Mouse (Mus musculus) spleen, postnatal 36 days (tissue): ENCODE results near the gene Sox8.

Experiments used
- DNase-seq, 2 experiments: peaks; one replicate each; pipeline ENCODE4 v3.0.0; 2022; ENCODE audit warnings: low spot score in 2 of 2, mixed read lengths in 1 of 2

The Sox8 gene

GRCm38 (mm10) chr17:25570648-25571452 is at the start of gene Sox8:
Gene Sox8 (minus strand): TSS chr17:25570686.
- DNase-seq: peak; percentile 77

DNA sequence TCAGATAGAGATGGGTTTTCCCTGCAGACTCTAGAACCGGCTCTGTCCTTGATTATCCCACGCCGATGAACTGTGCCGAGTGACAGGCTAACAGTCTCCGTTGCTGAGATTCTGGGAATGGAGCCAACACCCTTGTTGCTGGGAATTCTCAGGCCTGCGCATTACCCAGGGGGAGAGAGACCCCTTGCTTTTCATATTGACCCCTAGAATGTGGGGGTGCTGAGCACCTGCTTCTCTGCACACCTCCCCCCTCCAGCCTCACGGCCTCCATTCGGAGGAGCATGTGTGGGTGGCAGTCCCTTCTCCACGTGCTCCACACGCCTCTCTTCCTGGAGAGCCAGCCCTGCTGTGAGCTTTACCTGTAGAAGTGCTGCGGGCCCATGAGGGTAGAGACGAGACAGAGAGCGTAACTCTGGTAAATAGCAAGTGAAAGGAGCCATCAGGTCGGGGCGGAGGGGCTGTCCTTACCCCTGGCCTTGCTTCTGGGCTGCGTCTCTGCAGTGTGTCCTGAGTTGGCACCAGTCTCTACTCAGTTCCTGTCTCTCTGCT is 48.1 kb upstream of the Sox8 start:
- DNase-seq: no peak

- no peak for DNase-seq
Measured at GRCm38 (mm10) chr17:25614723-25615510, 44.4 kb upstream of the Sox8 start.

DNA sequence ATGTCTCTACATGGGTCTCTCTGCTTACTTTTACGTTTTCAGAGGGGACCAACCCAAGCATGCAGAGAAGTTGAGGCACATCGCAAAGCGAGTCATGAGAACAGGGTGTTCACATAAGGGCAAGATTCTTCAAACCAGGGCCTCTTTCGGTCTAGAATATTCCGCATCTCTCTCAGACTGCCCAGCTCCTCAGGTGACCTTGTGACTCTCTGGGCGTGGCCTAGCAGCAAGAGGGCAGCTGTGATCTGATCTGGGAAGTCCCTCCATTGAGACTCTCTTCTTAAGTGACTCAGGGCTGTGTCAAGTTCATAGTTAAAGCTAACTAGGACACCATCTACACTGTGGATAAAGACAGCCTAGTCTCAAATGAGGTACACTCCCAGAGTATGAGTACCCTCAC is 42.8 kb upstream of the Sox8 start:
- DNase-seq: no peak

DNA sequence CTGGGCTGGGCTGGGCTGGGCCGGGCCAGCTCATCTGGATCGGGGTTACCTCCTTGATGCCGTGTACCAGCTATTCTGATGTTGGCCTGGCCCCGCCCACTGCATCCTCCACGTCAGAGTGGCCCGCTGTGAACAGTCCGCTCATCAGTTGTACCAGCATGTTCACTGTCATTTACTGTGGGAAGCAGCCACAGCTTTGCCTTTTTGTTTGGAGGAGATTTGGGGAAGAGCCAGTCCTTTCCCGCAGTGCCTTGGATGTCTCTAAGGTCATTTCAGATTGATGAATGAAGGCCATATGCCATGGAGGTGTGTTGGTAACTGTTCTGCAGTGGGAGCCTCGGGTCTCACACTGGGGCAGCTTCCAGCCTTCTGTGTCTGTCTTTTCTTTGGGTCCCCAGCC is 42.1 kb upstream of the Sox8 start:
- DNase-seq: no peak

DNA sequence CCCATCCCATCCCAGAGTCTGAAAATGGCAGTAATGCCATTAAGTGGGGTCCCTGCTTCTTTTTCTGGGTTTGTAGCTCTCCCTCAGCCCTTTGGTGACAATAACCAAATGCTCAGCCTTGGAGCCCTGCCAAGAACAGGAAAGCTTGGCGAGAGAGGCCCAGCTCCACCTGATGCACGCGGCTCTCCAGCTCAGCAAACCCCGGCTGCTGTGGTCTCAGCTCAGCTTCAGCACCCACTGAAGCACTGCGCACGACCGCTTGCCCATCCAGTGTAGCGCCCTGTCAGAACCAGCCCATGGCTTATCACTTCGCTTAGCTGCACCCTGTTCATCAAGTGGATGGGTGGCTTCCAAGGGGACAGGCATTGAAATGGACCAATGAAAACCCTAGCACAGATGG is 39.7 kb upstream of the Sox8 start:
- DNase-seq: no peak

DNA sequence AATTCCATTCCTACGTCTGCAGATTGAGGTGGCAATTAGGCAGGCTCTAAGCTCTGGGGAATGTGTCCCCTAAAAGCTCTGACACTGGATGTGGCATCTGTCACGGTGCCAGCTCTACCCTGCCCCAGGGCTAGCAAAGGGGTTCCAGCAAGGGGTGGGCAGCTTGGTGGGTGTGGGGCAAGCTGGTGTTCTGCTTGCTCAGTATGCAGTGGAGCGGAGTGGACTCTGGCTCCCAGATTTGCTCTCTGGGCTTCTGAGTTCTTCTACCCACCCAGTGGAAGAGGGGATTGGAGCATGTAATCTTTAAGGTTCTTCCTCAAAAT is 39.0 kb upstream of the Sox8 start:
- DNase-seq: no peak

DNA sequence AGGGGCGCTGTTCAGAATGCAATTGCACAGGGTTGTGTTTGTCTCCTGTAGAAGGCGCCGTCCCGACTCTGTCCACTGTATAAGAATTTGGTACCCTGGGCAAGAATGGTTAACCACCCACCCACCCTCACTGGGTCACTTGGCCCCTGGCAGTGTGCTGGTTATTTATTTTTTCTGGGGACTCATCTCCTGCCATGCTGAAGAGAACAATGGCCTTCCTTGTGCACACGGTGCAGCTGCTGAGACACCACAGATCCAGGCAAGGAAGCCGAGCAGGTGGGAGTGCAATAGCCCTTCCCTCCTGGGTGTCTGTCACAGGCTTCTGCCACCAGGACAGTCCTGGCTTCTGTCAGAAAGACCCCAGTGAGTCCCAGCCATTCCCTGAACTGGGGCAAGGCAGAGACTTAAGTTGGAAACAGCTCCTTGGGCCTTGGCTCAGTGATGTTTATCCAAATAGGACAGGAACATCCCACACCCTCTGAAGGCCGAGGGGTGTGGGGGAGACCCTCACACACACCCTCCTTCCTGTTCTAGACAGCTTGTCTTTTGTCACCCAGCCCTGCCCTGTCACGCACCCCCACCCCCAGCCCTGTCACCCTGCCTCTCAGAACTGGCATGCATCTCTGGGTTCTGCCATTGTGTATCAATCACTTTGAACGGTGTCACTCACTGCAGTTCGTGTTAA is 38.5 kb upstream of the Sox8 start:
- DNase-seq: no peak

- DNase-seq: no peak
Measured at GRCm38 (mm10) chr17:25608137-25608785, 37.8 kb upstream of the Sox8 start.

DNA sequence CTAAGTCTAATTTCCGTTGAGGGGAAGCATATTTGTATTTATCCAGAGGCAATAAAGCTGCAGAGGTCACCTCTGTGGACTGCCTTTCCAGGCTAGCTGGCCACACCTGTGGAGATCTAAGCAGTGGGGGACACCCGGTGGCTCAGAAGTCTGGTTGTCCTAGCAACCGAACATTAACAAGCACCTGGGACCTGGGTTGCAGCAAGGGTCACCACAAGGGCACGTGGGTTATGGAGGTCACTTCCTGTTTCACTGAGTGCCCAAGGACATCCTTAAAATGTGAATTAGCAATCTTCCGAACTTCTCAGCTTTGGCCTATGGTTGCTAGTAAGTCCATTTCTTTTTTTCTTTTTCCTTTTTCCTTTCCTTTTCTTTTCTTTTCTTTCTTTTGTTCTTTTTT is 33.7 kb upstream of the Sox8 start:
- no peak for DNase-seq

GRCm38 (mm10) chr17:25602366-25602765 is 31.9 kb upstream of the Sox8 start:
- no peak for DNase-seq

DNA sequence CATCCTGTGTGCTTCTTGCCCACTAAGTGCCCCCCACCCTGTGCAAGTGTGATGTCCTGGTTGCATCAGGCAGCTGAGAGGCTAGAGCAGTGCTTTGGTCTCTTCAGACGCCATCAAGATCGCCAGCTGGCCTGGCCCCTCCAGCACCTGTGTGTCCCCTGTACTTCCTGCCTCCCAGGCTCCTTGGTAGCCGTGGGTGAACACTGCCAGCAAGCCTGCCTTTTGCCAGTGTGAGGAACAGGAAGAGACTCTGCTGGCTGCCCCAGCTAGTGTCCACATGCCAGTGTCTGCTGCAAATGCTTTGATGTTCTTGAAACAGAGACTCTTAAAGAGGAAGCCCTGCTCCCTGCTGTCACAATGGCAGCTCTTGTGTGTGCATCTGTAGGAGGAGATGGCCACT is 27.1 kb upstream of the Sox8 start:
- DNase-seq: no peak

- no peak for DNase-seq
Measured at GRCm38 (mm10) chr17:25595495-25595894, 25.0 kb upstream of the Sox8 start.

GRCm38 (mm10) chr17:25593411-25594261 is 23.1 kb upstream of the Sox8 start:
- no peak for DNase-seq

GRCm38 (mm10) chr17:25592336-25592735 is 21.9 kb upstream of the Sox8 start:
- DNase-seq: no peak

DNA sequence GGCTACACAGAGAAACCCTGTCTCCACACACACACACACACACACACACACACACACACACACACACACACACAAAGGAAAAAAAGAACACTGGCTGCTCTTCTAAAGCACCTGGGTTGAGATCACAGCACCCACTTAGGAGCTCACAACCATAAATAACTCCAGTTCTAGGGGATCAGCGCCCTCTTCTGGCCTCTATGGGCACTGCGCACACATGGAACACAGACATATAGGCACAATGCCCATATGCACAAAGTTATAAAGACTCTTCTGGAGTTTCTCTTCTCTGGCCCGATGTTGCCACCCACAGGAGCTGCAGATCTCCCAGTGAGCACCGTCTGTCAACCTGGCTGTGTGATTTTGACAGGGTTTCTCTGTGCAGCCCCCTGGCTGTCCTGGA is 20.5 kb upstream of the Sox8 start:
- no peak for DNase-seq

DNA sequence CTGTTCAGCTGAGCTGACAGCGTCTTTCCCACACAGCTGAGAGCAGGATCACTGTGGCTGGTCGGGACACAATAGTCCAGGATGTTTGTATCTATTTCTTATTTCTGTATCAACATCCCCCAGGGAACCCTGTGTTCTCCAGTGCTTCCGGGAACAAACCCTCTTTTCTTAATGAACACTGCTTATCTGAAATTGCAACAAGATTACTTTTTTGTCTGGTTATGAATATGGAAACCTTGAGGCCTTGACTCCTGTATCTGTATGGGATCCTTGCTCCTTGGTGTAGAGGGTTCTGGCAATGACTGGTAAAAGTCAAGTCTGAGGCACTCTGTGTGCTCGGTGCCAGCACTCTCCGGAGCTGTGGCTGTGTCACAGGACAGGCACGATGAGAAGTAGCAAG is 19.6 kb upstream of the Sox8 start:
- no peak for DNase-seq

- DNase-seq: no peak
Measured at GRCm38 (mm10) chr17:25584646-25585045, 14.2 kb upstream of the Sox8 start.

- no peak for DNase-seq
Measured at GRCm38 (mm10) chr17:25583858-25584257, 13.4 kb upstream of the Sox8 start.

GRCm38 (mm10) chr17:25583099-25583498 is 12.6 kb upstream of the Sox8 start:
- no peak for DNase-seq

DNA sequence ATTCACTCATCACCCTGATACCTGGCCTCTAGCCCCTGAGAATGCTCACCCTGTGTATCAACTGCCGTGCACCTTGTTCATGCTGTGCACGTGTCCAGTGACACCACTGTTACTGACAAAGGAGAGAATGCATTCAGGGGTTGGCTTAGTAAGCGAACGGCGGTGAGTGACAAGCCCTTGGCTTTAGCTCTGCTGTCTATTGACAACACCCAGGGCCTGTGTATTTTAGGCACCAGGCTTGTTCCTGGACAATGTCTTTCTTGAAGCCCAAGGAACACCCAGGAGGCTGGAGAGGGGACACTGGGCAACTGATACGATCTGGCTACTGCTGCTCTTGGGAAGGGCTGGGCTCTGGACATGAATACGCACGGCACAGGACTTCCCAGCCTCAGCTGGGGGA is 11.6 kb upstream of the Sox8 start:
- no peak for DNase-seq
